Mouse (Mus musculus) small intestine, adult 2 months (tissue): ENCODE results near the gene Gm26727. TPM values are rescaled to one million over a fixed set of nuclear protein-coding genes. Genes with fewer than 3 reads are reported as not detected.
"Not testable (repeated sequence)": the region's sequence is repeated elsewhere in the genome, so short reads cannot be mapped to it uniquely, and the experiment has no call there.

Experiments used
- H3K27ac ChIP-seq: fragments of 200-500 bp; 2 replicates; pipeline ENCODE4 v1.5.1; 2012; ENCODE audit warnings: low read depth, low read length, control low read depth, inconsistent platforms; ENCODE audit not compliant: insufficient read depth
- H3K27me3 ChIP-seq: fragments of 200-500 bp; 2 replicates; pipeline ENCODE4 v1.6.1; 2012; ENCODE audit warnings: mild to moderate bottlenecking, moderate library complexity, low read length, inconsistent platforms; ENCODE audit not compliant: control insufficient read depth, insufficient read depth
- H3K36me3 ChIP-seq: fragments of 200-500 bp; 2 replicates; pipeline ENCODE4 v1.6.1; 2012; ENCODE audit warnings: mild to moderate bottlenecking, low read length, control low read depth, inconsistent platforms; ENCODE audit not compliant: control insufficient read depth, insufficient read depth
- H3K4me1 ChIP-seq: fragments of 200-500 bp; 2 replicates; pipeline ENCODE4 v1.6.1; 2012; ENCODE audit warnings: low read length, inconsistent platforms, mixed read lengths; ENCODE audit not compliant: control insufficient read depth, insufficient read depth, insufficient read length
- H3K4me3 ChIP-seq: fragments of 200-500 bp; 2 replicates; pipeline ENCODE4 v1.5.1; 2012; ENCODE audit warnings: low read depth, mild to moderate bottlenecking, control low read depth, inconsistent platforms, low read length, moderate library complexity
- CTCF ChIP-seq: fragments of 200-500 bp; IDR thresholded peaks from 2 replicates; pipeline ENCODE4 v1.5.1; 2012; ENCODE audit warnings: low read depth, mild to moderate bottlenecking, control low read depth, inconsistent platforms, low read length, moderate library complexity, mixed read lengths; ENCODE audit not compliant: insufficient replicate concordance, insufficient read length; ENCODE audit errors: extremely low read depth
- POLR2A ChIP-seq: fragments of 200-500 bp; IDR thresholded peaks from 2 replicates; pipeline ENCODE4 v1.6.1; 2012; ENCODE audit warnings: low read depth, mild to moderate bottlenecking, control low read depth, inconsistent platforms, low read length, moderate library complexity
- WGBS: fragments of 180-500 bp; shearing (Covaris S2); methylation state at CpG from one replicate; pipeline ENCODE4 v1.1.7; 2018; 5-methylcytosine and 5-hydroxymethylcytosine counted together
- polyA plus RNA-seq: library from polyadenylated mRNA; depleted of rRNA; stranded (reverse); fragments of >200 nt; gene quantifications from 2 replicates; pipeline ENCODE4 v1.2.3, GENCODE M21; 2012; rRNA removed

The Gm26727 gene
- polyA plus RNA-seq, result not detected in 2 replicates

DNA sequence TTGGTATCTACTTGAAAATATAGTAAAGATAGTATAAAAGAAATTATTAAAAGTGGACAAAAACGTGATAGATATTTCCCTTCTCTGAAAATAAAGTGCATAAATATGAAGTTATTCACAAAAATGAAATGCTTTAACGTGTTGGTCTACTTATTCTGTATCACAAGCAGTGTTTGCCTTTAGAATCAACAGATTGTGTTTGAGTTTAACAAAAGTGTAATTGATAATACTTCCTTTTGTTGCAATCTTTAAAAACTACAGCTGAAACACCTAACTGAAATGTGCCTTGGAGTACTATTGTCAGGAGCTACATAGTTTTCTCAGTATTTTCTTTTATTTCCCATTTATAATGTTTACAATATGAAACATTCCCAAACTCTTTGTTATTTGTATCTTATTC, at the start of gene Gm26727:
TSS of gene Gm26727 (minus strand) at position 101 of the 400 bp plus-strand sequence.
- Histone ChIP-seq H3K27ac (no peak within 1 kb of the TSS), H3K27me3 (no peaks in the 10 kb centered on the region), H3K4me1 (no peaks in the 10 kb centered on the region), H3K4me3 (no peak within 1 kb of the TSS), H3K36me3 (no peaks in the 10 kb centered on the region)
- TF ChIP-seq POLR2A (no peak), CTCF (no peak)
- 51% methylated on average over 2 of the region's 2 CpGs for WGBS

GRCm38 (mm10) chr2:67481051-67481450, 48.1 kb upstream of the Gm26727 start:
- Histone ChIP-seq H3K36me3 (no peaks in the 10 kb centered on the region), H3K27ac (no peak overlapping the region), H3K4me3 (no peak overlapping the region), H3K4me1 (no peaks in the 10 kb centered on the region), H3K27me3 (no peaks in the 10 kb centered on the region)
- 66% methylated on average over 3 of the region's 3 CpGs for WGBS
- no peak for TF ChIP-seq POLR2A
- no peak for TF ChIP-seq CTCF

DNA sequence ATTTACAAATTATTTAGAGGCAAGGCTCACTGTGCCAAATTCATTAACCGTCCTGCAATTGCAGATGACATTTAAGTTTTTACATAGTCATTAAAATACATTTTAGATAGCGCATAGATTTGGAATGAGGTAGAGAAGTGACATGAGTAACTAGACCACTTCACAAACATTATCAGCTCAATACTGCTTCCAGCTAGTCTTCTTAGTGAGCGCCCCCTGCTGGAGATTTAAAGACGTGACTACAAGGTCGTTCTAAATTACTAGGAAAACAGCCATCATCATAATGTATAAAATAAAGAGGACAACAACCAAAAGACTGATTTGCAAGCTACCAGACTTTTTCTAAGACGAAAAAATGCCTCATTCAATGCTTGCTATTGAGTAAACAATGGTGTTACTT, 44.8 kb upstream of the Gm26727 start:
- Histone ChIP-seq H3K27ac (no peak overlapping the region), H3K36me3 (no peaks in the 10 kb centered on the region), H3K4me3 (no peak overlapping the region), H3K27me3 (no peaks in the 10 kb centered on the region), H3K4me1 (no peaks in the 10 kb centered on the region)
- 20% methylated on average over 6 of the region's 6 CpGs for WGBS
- TF ChIP-seq POLR2A, result no peak
- no peak for TF ChIP-seq CTCF

DNA sequence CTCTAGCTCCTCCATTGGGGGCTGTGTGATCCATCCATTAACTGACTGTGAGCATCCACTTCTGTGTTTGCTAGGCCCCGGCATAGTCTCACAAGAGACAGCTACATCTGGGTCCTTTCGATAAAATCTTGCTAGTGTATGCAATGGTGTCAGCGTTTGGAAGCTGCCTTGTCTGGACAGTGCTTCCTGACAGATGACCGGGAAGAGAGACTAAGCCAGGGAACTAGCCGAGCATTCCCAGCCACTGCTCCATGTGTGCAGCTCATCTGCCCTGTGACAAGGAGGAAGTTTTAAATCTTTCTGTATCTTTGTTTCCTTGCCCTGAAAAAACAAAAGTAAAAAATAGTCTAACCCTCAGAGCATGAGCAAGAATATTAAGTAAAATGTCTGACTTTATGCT, 37.0 kb upstream of the Gm26727 start:
- not testable (repeated sequence) for H3K4me1 ChIP-seq, H3K27ac ChIP-seq, H3K4me3 ChIP-seq, H3K36me3 ChIP-seq, H3K27me3 ChIP-seq
- WGBS, result 69% methylated on average over 5 of the region's 5 CpGs

DNA sequence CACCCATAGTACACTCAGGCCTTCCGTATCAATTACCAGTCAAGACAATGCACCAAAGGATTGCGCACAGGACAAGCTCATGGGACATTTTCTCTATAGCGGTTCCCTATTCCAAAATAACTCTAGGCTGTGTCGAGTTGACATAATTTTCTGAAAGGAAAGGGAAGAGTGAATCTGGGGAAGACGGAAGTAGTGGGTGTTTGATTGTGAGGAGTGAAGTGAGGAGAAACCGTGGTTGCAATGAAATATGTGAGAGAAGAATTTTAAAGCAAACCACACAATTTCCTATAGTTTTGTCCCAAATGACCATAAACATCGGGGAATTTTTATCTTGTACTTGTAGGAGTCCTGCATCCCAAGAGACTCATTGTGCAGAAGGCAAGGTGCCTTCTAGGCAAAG, 34.1 kb upstream of the Gm26727 start:
- Histone ChIP-seq H3K4me3 (no peak overlapping the region), H3K4me1 (no peaks in the 10 kb centered on the region), H3K27me3 (no peaks in the 10 kb centered on the region), H3K27ac (no peak overlapping the region), H3K36me3 (no peaks in the 10 kb centered on the region)
- 84% methylated on average over 7 of the region's 7 CpGs for WGBS
- TF ChIP-seq POLR2A (no peak), CTCF (no peak)

- TF ChIP-seq POLR2A, result no peak
- TF ChIP-seq CTCF, result no peak
- 84% methylated on average over 3 of the region's 3 CpGs for WGBS
- Histone ChIP-seq H3K27ac (no peak overlapping the region), H3K27me3 (no peaks in the 10 kb centered on the region), H3K4me1 (no peaks in the 10 kb centered on the region), H3K36me3 (no peaks in the 10 kb centered on the region), H3K4me3 (no peak overlapping the region)
Measured at GRCm38 (mm10) chr2:67460857-67461256, 27.9 kb upstream of the Gm26727 start.

GRCm38 (mm10) chr2:67447206-67447605, 14.2 kb upstream of the Gm26727 start:
- no peak for TF ChIP-seq POLR2A
- no peak for TF ChIP-seq CTCF
- Histone ChIP-seq H3K36me3 (no peaks in the 10 kb centered on the region), H3K4me1 (no peaks in the 10 kb centered on the region), H3K27me3 (no peaks in the 10 kb centered on the region), H3K27ac (no peak overlapping the region), H3K4me3 (no peak overlapping the region)
- 71% methylated on average over 12 of the region's 12 CpGs for WGBS

DNA sequence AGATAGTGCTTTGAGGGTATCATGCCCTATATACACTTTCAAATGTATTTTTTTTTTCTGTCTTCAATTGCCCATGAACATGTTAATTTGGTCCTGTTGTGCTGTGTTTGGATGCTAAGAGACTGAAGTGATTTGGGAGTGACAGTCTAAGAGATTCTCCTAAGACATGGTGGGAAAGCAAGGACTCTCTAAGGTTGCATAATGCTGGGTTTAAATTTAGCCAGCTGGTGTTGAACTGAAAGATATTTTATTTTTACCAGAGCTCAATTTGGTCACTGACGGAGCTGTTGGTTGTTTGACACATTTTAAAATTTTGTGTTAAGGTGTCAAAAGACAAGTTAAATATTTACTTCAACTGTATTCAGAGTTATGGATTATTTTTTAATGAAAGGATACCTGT, 13.8 kb upstream of the Gm26727 start:
- Histone ChIP-seq H3K36me3 (no peaks in the 10 kb centered on the region), H3K4me3 (no peak overlapping the region), H3K27ac (no peak overlapping the region), H3K27me3 (no peaks in the 10 kb centered on the region), H3K4me1 (no peaks in the 10 kb centered on the region)
- no peak for TF ChIP-seq CTCF
- TF ChIP-seq POLR2A, result no peak
- WGBS, result 86% methylated on average over 1 of the region's 1 CpGs
